Mouse (Mus musculus) gastrocnemius, postnatal 10 days (tissue): ENCODE measurements around the gene Kcne1. TPM values are rescaled to one million over a fixed set of nuclear protein-coding genes. Genes with fewer than 3 reads are reported as not detected.
A peak's percentile ranks its signal among the peaks of the same experiment; 100 is the strongest.

Source experiments
- DNase-seq: peaks from one replicate; pipeline ENCODE4 v3.0.0; 2021; ENCODE audit warnings: mixed read lengths
- total RNA-seq, 2 experiments: library from RNA; stranded (reverse); gene quantifications; 2 replicates each; pipeline ENCODE4 v1.2.3; 2021

The Kcne1 gene
- total RNA-seq, 2 experiments from 2014 or later = not detected

DNA sequence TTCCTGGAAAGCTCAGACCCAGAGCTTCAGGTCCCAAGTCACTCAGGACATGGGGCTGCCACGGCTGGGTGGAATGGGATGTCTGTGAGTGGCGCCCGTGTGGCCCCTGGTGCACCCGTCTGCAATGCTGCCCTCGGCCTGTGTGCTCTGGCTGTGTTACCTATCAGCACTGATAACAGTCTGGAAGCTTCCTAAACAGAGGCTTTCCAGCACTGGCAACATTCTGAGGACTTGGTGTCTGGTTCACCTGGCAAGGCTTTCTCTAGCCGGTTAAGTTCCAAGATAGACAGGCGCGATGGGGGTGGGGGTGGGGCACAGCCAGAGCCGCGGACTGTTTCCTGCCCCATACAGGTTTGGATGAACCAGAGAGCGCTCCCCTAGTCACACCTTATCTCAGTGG lies 3.3 kb downstream of the Kcne1 start:
- DNase-seq = no peak

DNA sequence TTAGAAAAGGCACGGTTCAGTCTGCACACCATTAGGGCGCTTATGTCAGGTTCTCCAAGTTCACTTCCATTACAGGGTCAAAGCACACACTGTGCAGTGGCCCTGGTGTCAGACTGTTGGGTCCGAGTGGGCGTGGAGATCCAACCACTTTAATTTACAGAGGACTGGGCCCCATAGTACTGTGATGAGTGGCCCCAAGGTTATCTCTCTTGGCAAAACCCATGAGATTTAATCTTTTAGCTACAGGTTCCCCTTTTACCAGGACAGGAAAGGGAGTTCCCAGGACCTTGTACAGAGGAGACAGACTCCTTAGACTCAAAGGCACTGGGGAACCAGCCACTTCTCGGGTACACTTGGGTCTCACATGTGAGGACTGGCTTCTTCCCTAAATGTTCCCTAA lies 3.9 kb downstream of the Kcne1 start:
- DNase-seq = no peak

DNA sequence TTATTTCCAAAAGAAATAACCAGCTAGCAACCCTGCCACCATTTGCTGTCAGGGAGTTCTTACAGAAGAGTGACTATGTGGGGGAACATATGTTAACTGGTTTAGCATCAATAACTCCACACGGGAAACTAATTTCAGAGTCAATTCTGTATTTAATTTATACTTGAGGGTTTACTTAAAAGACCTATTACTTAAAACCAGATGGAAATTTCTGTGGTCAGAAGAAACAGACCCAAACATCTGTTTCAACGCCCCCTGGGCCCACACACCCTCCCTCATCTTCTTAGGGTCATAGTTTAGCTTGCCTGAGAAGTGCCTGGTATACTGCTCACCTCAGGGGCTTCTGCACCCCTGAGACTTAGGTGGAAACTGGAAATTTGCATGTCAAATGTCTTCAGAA lies 5.4 kb downstream of the Kcne1 start:
- DNase-seq = no peak

DNA sequence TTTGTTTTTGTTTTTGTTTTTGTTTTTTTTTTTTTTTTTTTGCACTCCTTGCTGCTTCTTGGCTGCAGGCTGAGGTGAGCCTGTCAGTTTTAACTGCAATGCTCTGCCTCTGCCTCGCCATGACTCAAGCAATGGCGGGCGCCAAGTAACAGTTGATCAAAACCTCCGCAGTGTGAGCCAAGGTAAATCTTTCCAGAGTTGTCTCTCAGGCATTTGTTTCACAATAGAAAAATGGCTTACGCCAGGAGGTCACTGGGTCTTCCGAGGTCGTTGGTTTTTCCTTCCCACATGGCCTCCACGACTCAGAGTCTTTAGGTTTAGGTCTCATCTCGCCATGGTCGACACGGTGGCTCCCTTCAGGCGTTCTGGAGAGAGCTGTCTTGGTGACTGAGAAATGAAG lies 6.0 kb downstream of the Kcne1 start:
- no peak for DNase-seq

DNA sequence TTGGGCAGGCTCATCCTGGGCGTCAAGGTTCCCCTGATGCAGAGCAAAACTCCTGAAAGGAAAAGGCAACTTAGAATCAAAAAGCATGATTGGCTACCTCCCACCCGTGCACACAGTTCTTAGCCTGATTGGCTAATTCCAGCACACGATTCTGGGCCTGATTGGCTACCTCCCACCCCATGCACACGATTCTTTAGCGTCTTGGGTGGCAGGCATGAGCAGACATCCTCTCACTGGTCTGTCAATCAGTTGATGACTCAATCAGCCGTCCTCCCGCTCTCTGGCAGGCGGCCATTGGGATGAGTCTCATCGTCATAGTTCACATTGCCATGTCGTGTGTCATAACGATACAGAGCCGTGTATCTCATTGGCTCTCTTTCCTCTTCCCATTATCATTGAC lies 10.3 kb downstream of the Kcne1 start:
- DNase-seq = peak; percentile 36

DNA sequence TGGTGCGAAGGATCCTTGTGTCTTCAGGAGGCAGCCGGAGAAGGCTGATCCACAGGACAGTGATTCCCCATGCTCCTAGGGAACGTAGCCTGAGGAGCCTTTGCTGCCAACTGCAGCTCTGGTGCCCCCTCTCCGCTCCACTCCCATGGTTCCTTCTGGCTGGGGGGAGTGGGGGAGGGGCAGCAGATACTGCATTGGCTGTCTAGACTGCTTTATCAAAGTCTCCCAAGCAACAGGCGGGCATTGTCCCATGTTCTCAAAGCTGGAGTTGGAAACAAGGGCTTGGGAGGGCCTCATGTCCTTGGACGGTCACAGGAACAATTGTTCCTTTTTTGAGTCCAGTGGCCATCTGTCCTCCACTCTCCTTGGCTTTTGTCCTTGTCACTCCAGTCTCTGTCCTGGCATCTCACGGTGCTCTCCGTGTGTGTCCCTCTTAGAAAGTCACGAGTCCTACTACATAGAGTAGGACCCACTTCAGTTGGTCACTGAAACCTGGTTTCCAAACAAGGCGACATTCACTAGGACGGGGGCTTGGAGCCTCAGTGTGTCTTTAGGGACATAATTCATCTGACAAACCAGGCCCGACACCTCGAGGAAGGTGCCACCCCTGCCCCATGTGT lies 12.9 kb downstream of the Kcne1 start:
- DNase-seq = peak; percentile 40

DNA sequence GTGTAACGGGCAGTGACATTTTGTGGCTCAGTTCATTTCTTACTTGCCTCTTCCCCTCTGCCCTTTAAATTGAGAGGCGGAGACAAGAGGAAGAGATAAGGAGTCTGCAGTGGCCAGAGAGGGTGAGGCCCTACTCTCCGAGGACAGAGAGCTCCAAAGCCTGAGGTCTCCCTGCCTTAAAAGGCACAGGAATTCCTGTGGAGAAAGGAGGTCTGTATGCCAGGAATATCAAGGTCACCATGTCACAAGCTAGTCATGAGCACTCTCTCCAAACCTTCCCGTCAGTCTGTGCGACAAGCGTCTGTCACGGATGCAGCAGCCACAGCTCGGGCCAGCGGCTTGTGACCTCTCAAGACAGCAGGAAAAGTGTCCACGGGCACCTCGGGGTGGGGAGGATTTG lies 14.1 kb downstream of the Kcne1 start:
- no peak for DNase-seq

DNA sequence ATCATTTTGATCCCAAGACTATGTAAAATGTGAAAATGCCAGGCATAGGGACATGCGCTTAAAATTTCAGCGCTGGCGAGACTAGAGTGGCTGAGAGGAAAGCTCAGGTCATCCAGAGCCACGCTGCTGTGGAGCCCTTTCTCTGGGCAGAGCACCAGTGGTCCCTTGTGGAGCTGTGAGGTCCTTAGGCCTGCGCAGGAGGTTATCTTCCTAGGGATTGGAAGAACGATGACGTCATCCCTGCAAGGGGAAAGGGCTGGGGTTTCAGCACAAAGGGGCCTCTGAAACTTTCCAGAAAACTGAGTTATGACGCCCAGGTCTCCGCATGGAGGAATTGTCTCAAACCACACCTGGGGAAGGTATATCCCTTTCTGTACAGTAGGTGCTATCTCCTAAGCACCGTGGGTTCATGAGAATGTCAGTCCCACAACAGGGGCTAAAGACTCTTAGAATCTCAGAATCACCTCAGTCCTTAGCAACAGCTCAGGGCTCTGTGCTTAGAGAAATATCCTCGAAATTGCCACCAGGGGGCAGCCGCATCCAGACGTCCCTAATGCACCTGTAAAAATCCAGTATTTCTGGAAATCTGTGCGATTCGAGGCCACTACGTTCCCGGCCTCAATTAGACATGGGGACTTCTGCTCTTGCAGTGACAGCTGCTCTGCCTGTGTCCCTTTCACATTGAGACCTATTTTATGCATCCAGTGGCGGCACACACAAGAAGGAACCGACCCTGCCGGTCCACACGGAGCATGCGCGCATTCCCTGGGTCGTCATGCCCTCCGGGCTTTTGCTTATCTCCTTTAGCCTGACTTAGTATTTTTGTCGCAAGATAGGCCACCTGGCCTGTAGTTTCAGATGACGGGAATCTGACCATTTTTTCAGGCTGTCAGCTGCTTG lies 18.4 kb downstream of the Kcne1 start:
- peak; percentile 70 for DNase-seq

DNA sequence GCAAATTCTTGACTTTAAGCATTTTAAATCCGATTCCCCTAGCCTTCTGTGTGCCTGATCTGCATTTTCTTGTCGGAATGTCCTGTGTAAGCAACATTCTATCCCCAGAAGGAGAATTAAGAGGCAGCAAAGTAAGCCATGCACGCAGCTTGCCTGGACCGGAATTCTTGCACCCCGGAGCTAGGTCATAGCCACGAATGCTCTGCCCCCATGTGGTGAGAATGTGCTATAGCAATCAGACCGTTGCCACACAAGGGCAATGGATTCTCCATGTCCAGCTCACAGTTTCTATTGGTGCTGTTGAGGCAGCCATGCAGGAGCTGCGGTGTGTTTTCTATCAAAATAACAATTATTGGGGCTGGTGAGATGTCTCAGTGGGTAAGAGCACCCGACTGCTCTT lies 23.0 kb downstream of the Kcne1 start:
- DNase-seq = peak; percentile 78

DNA sequence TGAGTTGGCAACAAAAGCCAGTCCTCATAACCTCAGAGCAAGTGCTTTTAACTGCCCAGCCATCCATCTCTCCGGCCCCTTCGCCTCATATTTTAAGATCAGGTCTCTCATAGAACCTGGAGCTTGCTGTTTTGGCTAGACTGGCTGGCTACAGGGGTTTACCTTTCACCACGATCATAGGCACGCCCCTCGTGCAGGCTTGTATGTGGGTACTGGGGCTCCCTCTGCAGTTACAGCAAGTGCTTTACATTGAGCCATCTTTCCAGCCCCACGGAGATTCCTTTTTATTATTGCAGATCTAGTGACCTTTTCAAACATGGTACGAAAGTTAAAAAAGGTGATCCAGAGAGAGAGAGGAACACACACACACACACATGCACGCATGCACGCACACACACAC lies 24.7 kb downstream of the Kcne1 start:
- no peak for DNase-seq

DNA sequence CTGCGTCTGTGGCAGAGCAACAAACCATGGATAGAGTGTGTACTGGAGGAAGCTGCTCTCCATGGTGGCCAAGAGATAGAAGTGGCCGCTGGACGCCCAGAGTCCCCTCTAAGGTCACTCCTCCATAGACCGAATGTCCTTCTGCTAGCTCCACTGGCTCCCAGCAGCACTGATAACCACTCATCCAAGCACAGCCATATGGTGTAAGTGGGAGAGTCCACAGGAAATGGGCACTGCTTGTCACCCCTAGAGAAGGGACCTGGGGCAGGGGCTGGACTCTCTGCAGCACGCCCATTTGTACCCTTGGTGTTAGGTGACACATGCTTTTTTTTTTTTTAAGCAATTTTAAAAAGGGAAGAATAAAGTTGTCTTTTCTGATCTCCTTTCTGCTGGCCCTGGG lies 28.3 kb downstream of the Kcne1 start:
- no peak for DNase-seq

DNA sequence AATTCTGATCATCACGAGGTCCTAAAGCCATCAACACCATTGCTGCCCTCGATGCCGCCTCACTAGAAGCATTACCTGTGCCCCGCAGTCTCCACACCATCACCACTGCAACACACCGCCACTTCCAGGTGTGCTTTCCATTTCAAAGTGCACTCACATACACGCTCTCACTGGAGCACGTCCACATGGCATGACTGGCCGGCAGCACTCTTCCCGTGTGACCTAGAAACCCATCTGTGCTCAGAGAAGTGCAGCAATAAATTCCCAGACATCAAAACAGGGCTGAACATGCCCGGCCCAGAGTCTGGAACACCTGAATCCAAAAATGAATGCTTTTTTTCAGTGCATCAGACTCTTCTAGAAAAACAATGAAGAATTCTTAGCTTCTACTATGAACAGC lies 31.4 kb downstream of the Kcne1 start:
- no peak for DNase-seq

DNA sequence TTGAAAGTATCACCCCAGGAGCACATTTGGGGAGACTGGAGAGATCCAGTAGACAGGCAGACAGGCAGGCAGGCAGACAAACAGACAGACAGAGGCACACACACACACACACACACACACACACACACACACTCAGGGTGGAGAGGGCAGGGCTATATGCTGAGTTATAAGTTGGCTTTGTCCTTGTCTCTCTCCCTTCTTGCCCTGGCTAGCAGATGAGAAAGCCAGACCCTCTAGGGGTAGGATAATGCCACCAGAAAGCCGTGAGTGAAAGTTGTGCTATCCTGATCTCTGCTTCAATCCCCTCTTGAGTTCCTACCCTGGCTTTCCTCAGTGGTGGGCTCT lies 34.2 kb downstream of the Kcne1 start:
- no peak for DNase-seq

DNA sequence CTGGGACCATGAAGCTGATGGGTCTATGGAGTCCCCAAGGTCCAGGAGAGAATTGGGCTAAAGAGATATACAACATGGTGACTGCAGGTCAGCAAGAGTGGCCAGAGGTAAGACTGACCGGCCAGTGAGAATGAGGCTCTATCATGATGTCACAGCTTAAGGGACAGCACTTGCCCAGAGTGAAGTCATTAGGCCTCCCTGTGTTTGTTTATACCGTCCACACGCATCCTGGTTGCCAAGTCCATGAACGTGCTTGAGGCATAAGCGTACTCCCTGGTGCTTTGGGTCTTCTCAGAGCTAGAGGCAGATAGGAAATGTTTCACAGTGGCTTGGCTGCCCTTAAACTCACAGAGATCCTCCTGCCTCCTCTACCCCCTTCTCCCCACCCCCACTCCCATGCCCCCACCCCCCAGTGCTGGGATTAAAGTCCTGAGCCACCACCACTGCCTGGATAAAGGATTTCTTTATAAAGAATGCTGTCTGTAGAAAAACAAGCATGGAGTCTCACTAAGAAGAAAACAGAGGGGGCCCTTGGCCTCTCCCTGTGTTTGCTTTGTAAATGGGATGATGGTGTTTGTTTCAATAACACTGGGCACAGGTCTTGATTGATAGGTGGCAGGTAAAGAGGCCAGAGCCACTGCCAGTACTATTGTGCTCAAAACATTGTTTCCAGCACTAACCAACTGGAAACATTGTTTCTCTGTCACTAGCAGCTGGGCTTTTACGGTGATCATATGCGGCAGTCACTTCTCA lies 34.8 kb downstream of the Kcne1 start:
- DNase-seq = no peak

DNA sequence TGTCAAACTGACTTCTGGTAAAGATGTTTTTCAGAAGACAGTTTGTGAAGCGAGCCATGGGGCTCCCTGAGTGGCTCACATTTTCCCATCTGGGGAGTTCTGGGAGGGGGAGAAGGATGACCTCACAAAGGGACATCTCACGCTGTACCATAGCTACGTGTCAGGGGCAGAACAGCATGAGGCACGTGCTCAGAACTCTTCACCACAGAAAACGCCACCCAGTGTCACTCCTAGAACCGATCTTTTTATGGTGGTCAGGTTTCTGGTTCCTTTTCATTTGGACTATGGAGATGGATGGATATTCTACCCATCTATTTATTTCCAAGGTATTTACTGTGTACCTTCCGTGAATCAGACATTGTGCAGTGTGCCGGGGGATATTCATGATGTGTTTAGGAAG lies 37.9 kb downstream of the Kcne1 start, which contains the start of gene Fam243:
Gene Fam243 (minus strand): TSS at position 101 of the 400 bp plus-strand sequence.
- no peak for DNase-seq

DNA sequence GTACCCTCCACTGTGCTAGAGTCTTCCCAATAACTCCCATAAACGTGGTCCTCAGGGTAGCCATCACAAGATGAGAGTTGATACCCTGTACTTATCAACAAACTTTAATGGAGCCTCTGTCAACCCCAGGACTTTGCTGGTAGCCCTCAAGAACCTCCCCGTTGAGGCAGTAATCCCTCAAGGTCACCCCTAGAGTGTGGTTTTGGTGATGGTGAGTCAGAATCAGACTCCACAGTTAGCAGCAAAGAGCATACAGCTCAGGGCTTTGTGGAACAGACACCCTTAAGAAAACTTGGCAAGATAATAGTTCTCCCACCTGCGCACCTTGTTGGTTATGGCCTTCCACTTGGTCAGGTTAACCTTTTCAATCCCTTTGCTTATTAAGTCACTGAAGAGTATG lies 38.9 kb downstream of the Kcne1 start:
- no peak for DNase-seq

DNA sequence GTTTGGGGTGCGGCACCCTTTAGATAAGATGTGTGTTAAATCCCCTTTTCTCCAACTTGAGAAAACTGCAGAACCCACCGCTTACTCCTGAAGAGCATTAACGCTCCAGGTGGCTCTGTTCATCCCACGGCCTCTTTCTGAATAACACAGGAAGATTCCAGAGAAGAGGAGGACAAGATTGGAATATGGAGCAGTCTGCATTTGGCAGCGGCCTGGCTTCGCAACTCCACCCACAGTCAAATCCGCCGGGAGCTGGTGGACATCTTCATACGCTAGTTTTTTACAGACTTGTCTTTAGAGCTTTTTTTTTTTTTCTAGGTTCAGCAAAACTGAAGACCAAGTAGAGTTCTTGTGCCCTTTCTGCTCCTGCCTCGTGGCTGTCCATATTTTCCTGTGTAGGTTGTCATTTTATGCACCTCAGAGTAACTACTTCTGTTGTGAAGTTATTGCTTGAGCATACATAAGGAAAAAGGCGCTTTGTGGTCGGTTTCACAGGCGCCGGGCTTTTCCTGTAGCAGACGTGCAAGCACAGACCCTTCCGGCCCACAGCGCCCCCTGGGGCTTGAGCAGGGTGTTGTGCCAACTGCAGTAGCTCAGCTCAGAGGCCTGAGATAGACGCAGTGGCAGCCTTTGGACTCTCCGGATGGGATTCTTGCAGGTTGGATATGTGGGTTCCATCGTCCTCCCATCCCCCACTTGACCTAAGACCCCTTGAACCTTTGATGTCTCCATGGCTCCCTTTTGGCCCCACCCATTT lies 39.7 kb downstream of the Kcne1 start:
- DNase-seq = peak; percentile 75

DNA sequence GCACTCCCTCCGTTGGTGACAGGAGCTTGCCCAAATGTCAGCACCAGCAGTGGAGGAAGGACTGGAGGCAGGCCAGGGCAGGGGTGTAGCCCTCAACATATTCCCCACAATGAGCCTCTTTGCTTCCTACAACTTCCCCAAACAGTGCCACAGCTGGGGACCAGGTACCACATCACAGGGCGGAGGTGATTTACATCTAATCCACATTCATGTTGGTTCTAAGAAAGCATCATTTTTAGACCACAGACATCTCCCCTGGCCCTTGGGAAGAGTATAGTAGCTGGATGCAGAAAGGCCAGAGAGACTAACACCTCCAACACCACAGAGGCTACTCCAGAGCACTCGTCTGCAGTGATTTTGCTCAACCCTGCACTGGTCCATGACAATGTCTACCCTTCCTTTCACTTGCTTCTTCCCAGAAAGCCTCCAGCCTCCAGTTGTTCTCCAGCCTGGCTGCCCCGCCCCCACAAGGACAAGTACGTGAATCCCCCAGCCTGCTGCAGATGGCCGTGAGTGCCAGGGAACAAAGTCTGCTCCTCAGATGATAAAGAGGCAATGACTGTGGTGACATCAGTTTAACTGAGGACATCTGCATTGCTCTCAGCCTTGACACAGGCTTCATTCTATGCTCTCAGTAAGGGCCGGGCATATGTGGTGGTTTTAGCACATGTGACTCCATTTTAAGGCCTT lies 43.1 kb downstream of the Kcne1 start:
- DNase-seq = no peak

DNA sequence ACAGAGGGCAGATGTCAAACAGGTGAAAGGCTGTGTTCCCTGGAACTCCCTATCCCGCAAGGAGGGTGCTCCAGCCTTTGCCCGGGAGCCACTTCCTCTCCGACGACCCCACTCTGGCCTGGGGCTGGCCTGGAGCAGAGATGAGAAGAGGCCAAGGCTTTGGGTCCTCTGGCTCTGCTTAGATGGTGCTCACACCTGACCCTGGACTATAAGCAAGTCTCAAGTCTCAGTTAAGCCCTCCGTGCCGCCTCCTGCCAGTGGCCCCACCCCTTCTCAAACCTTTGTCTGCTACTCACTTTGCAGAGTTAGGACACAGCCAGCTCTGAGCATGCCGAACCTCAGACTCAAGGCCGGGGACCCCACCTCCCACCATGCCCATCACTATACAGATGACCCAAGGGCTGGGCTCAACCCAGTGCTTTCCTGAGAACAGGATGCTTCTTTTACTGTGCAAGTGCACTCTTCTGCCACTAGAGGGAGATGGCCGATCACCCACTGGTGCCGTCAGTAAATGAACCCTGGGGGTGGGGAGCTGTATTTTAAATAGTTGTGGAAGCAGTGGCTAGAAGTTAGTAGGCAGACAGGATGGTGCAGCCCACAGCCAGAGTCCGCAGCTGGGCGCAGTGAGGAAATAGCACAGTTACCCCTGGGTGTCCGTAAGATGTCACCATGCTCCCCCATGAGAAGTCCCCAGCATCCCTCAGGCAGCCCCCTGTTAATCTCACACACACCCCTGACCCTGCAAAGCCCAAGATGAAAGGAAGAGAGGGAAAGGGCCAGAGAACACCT lies 45.1 kb downstream of the Kcne1 start:
- peak; percentile 34 for DNase-seq

DNA sequence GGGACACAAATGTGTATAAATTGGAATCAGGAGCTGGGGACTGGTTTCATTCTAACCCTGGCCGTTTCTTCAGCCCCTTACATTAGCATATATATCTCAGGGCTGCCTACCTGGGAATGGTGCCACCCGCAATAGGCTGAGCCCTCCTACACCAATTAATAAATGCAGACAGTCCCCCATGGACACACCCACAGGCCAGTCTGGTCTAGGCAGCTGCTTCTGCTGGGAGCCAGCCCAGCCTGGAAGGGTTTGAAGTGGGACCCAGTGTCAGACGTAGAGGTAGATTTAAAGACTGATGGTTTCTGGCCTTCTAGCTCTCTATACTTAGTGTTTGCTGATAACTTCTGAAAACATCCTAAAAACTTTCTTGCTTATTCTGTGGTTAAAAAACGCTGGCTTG lies 50.1 kb downstream of the Kcne1 start:
- DNase-seq = no peak

DNA sequence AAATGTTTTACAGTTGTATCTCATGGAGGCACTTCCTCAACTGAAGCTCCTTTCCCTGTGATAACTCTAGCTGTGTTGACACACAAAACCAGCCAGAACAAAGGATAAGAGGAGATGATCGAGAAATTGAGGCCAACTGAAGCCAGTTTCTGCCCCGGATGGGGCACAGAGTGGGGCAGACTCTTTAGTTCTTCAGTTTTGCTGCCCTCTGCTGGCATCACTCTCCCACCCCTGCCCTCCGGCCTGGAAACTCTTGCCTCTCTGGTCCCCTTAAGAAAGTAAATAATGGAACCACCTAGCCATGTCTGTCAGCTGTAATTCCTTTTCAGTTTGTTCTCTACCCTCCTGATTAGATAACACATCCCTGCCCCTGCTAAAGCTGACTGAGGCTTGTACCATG lies 51.3 kb downstream of the Kcne1 start:
- no peak for DNase-seq
